ENCODE assay signal across 10 mouse cellular contexts in the genomic region with DNA sequence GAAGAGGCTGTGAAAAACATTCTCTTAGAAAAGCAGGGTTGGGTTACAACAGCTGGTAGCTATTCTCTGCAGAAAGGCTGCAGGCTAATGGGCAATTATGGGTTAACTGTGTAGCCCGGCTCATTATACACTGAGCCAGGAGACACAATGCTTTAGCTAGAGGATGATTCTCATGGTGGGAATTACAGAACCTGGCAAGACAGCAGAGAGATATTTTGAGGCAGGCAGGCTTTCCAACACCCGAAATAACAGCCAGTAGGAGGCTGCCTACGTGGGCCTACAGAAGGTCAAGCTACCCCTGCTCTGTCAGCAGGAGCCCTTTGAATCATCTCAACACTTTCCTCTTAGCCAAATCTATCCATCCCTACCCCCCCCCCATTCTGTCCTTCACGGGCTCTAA.
DNase-seq lines count a peak whose midpoint lies in the region; ATAC-seq lines count a peak whose summit lies in the region.
"Had no signal": no experiment of that assay in that cellular context is flagged by ENCODE, and none has a peak within 500 bp of the region (broad histone marks: within the 10 kb centered on the region; RNA-seq: fewer than 3 reads in every experiment).

No protein-coding gene starts in this region.

- no peak overlapping the region for H3K4me3 ChIP-seq in heart, embryonic 12.5 days
- no peak overlapping the region for H3K4me3 ChIP-seq in forebrain, embryonic 12.5 days (replicated peaks)
- H3K4me3 ChIP-seq: liver, embryonic 12.5 days had no signal

- H3K9me3 ChIP-seq in heart, embryonic 12.5 days (replicated peaks): no peaks in the 10 kb centered on the region
- no peaks in the 10 kb centered on the region for H3K9me3 ChIP-seq in forebrain, embryonic 12.5 days
- H3K9me3 ChIP-seq: liver, embryonic 12.5 days had no signal

- no peak overlapping the region for H3K9ac ChIP-seq in heart, embryonic 12.5 days
- no peak overlapping the region for H3K9ac ChIP-seq in forebrain, embryonic 12.5 days
- H3K9ac ChIP-seq: liver, embryonic 12.5 days had no signal

- peaks cover 5% of the 10 kb centered on the region for H3K4me1 ChIP-seq in heart, embryonic 12.5 days (replicated peaks)
- peaks cover 7% of the 10 kb centered on the region for H3K4me1 ChIP-seq in forebrain, embryonic 12.5 days
- H3K4me1 ChIP-seq: liver, embryonic 12.5 days had no signal

- WGBS in heart, embryonic 12.5 days: 48% methylated on average over 4 of the region's 4 CpGs
- 38% methylated on average over 4 of the region's 4 CpGs for WGBS in forebrain, embryonic 12.5 days

- H3K36me3 ChIP-seq in heart, embryonic 12.5 days: no peaks in the 10 kb centered on the region
- no peaks in the 10 kb centered on the region for H3K36me3 ChIP-seq in forebrain, embryonic 12.5 days (replicated peaks)
- H3K36me3 ChIP-seq: liver, embryonic 12.5 days had no signal

- H3K4me2 ChIP-seq in heart, embryonic 12.5 days: no peak overlapping the region
- no peak overlapping the region for H3K4me2 ChIP-seq in forebrain, embryonic 12.5 days
- H3K4me2 ChIP-seq: liver, embryonic 12.5 days had no signal

- no peak for ATAC-seq in heart, embryonic 12.5 days (ENCODE audit: insufficient number of reproducible peaks, low FRiP score)
- ATAC-seq in forebrain, embryonic 12.5 days (ENCODE audit: low FRiP score): peak; percentile 67; the same call in 1 of the 2 replicates
- ATAC-seq: liver, embryonic 12.5 days had no signal

- no peaks in the 10 kb centered on the region for H3K27me3 ChIP-seq in heart, embryonic 12.5 days (replicated peaks)
- no peaks in the 10 kb centered on the region for H3K27me3 ChIP-seq in forebrain, embryonic 12.5 days
- H3K27me3 ChIP-seq: liver, embryonic 12.5 days had no signal

- DNase-seq in heart, adult 11 months: peak; percentile 97
- peak; percentile 67 for DNase-seq in brain, adult 2 months (ENCODE audit: low read depth, low spot score)
- peak; percentile 23 for DNase-seq in heart, postnatal 4 days
- no peak for DNase-seq in thymus, adult 18-20 months
- no peak for DNase-seq in lung, adult 18-20 months
- DNase-seq in lung, postnatal 4 days: no peak
- DNase-seq: kidney, adult 2 months had no signal

- no peak overlapping the region for H3K27ac ChIP-seq in heart, embryonic 12.5 days (ENCODE audit: poor library complexity, severe bottlenecking)
- no peak overlapping the region for H3K27ac ChIP-seq in forebrain, embryonic 12.5 days
- H3K27ac ChIP-seq: liver, embryonic 12.5 days had no signal

Comparison
In these comparisons a context has a peak if more than half of its experiments do, and no peak if none do; other contexts are left out.
1. DNase-seq: peak in heart, adult 11 months (single experiment), brain, adult 2 months (single experiment) and heart, postnatal 4 days (single experiment); none in thymus, adult 18-20 months (0 of 2), lung, adult 18-20 months (0 of 2) and lung, postnatal 4 days (0 of 2).